Mouse (Mus musculus) adrenal gland, postnatal 4 days (tissue): Measurements from ENCODE around the gene Dnajb12. TPM values are rescaled to one million over a fixed set of nuclear protein-coding genes. Genes with fewer than 3 reads are reported as not detected.
"Not testable (repeated sequence)": the region's sequence is repeated elsewhere in the genome, so short reads cannot be mapped to it uniquely, and the experiment has no call there.

Experiments used
- DNase-seq, 2 experiments: peaks; one replicate each; pipeline ENCODE4 v3.0.0; 2021 to 2022; ENCODE audit warnings: low spot score in 2 of 2, mixed read lengths in 2 of 2
- total RNA-seq, 2 experiments: library from RNA; stranded (reverse); gene quantifications; 2 replicates each; pipeline ENCODE4 v1.2.3; 2021

Dnajb12 gene
- total RNA-seq, 2 experiments from 2014 or later = 63.9 to 66.3 TPM

- DNase-seq = no peak
Observed at GRCm38 (mm10) chr10:59868266-59868665, 11.1 kb upstream of the Dnajb12 start.

- DNase-seq = no peak
Observed at GRCm38 (mm10) chr10:59870038-59870437, 9.3 kb upstream of the Dnajb12 start.

- DNase-seq = not testable (repeated sequence)
Observed at GRCm38 (mm10) chr10:59872651-59873050, 6.7 kb upstream of the Dnajb12 start.

GRCm38 (mm10) chr10:59873206-59873605 is 6.2 kb upstream of the Dnajb12 start:
- no peak for DNase-seq

GRCm38 (mm10) chr10:59873613-59874012 is 5.7 kb upstream of the Dnajb12 start:
- no peak for DNase-seq

- DNase-seq = no peak
Observed at GRCm38 (mm10) chr10:59875396-59875795, 4.0 kb upstream of the Dnajb12 start.

- DNase-seq = not testable (repeated sequence)
Observed at GRCm38 (mm10) chr10:59876698-59877097, 2.7 kb upstream of the Dnajb12 start.

- no peak for DNase-seq
Observed at GRCm38 (mm10) chr10:59877421-59878117, 1.8 kb upstream of the Dnajb12 start.

- DNase-seq = no peak
Observed at GRCm38 (mm10) chr10:59878823-59879222, 533 bp upstream of the Dnajb12 start.

GRCm38 (mm10) chr10:59880029-59880386 is 652 bp downstream of the Dnajb12 start:
- no peak for DNase-seq

- DNase-seq = no peak
Observed at GRCm38 (mm10) chr10:59880837-59881236, 1.5 kb downstream of the Dnajb12 start.

- DNase-seq = no peak
Observed at GRCm38 (mm10) chr10:59884327-59885173, 5.2 kb downstream of the Dnajb12 start.

- no peak for DNase-seq
Observed at GRCm38 (mm10) chr10:59885174-59886080, 6.1 kb downstream of the Dnajb12 start.

GRCm38 (mm10) chr10:59886081-59886466 is 6.7 kb downstream of the Dnajb12 start:
- DNase-seq = no peak

- no peak for DNase-seq
Observed at GRCm38 (mm10) chr10:59887432-59887831, 8.1 kb downstream of the Dnajb12 start.

GRCm38 (mm10) chr10:59889339-59889738 is 10.0 kb downstream of the Dnajb12 start:
- DNase-seq = no peak

GRCm38 (mm10) chr10:59889953-59890751 is 10.8 kb downstream of the Dnajb12 start:
- no peak for DNase-seq

GRCm38 (mm10) chr10:59892977-59893376 is 13.6 kb downstream of the Dnajb12 start:
- DNase-seq = no peak

GRCm38 (mm10) chr10:59894251-59895160 is 15.2 kb downstream of the Dnajb12 start:
- DNase-seq = peak; percentile 66 to 71
